In the genomic region with DNA sequence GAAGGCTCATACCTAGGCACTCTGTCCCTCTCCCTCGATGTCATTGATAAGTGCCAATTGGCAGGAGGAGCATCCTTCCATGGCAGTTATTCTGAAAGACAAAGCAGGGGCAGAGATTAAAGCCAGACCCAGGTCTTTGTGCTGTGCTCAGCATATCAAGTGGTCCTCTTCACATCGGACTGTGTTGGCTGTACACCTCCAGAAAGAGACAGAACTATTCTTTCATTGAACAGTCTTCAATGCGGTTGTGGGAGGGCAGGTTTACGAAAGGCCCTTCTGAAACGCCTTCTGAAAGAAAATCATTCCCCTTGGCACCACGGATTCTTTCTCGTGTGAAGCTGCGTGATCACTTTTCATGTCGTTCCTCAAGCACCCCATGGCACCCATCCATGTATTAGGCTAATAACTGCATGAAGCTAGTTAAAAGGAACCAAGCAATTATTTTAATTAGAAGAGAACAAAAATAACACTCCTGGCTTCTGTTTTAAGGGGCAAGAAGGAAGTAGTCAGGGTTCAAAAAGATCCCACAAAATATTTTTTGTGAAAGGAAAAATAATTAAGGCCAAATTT, we compare ENCODE assay signal across 25 mouse cellular contexts. TPM values are rescaled to one million over a fixed set of nuclear protein-coding genes. Genes with fewer than 3 reads are reported as not detected.
DNase-seq lines count a peak whose midpoint lies in the region; ATAC-seq and TF ChIP-seq lines count a peak whose summit lies in the region.
"Had no signal": no experiment of that assay in that cellular context is flagged by ENCODE, and none has a peak within 500 bp of the region (broad histone marks: within the 10 kb centered on the region; RNA-seq: fewer than 3 reads in every experiment).

No protein-coding gene starts in this region.

- H3K4me1 ChIP-seq in hindbrain, embryonic 16.5 days (ENCODE audit: control insufficient read depth, insufficient read depth, low read depth, low read length) = no peaks in the 10 kb centered on the region; the same call in 1 of the 2 replicates
- H3K4me1 ChIP-seq in hindbrain, embryonic 10.5 days (replicated peaks) = no peaks in the 10 kb centered on the region
- no peaks in the 10 kb centered on the region for H3K4me1 ChIP-seq in midbrain, postnatal 0 days (ENCODE audit: insufficient read depth, low read length)
- no peaks in the 10 kb centered on the region for H3K4me1 ChIP-seq in midbrain, embryonic 11.5 days (ENCODE audit: control insufficient read depth, insufficient read depth, low read length)
- peaks cover 22% of the 10 kb centered on the region for H3K4me1 ChIP-seq in forebrain, embryonic 15.5 days
- H3K4me1 ChIP-seq: heart, embryonic 13.5 days; hindbrain, embryonic 13.5 days; liver, embryonic 12.5 days; midbrain, embryonic 12.5 days had no signal

- DNase-seq in hindbrain, embryonic 10.5 days (ENCODE audit: low spot score) = no peak
- peak; percentile 25 for DNase-seq in midbrain, postnatal 0 days (ENCODE audit: low spot score)
- DNase-seq in midbrain, embryonic 11.5 days (ENCODE audit: low spot score, missing footprints) = no peak
- peak; percentile 21 to 24 for DNase-seq in layer of hippocampus, postnatal 36 days
- no peak for DNase-seq in adrenal gland, postnatal 14 days
- DNase-seq: cerebellum, adult 18-20 months; cerebellum, postnatal 14 days; embryo, embryonic 11 days; heart, postnatal 14 days; kidney, adult 2 months; lung, adult 18-20 months; lung, postnatal 10 days; thymus, adult 2 months had no signal

- H3K27ac ChIP-seq in hindbrain, embryonic 16.5 days (ENCODE audit: low read depth, low read length) = no peak overlapping the region
- H3K27ac ChIP-seq in hindbrain, embryonic 10.5 days = no peak overlapping the region
- no peak overlapping the region for H3K27ac ChIP-seq in midbrain, postnatal 0 days (ENCODE audit: low read depth, low read length)
- no peak overlapping the region for H3K27ac ChIP-seq in midbrain, embryonic 11.5 days (ENCODE audit: low read depth, low read length)
- H3K27ac ChIP-seq in forebrain, embryonic 15.5 days (replicated peaks) = peak overlapping the region; percentile 12; the same call in 1 of the 2 replicates
- H3K27ac ChIP-seq: heart, embryonic 13.5 days; kidney, postnatal 0 days; liver, embryonic 12.5 days; midbrain, embryonic 12.5 days had no signal

- WGBS in hindbrain, embryonic 16.5 days = 74% methylated on average over 9 of the region's 9 CpGs
- WGBS in hindbrain, embryonic 10.5 days = 93% methylated on average over 9 of the region's 9 CpGs
- 68% methylated on average over 9 of the region's 9 CpGs for WGBS in midbrain, postnatal 0 days
- WGBS in midbrain, embryonic 11.5 days = 93% methylated on average over 9 of the region's 9 CpGs
- 39% methylated on average over 9 of the region's 9 CpGs for WGBS in forebrain, embryonic 15.5 days

- peak; percentile 70; the same call in 1 of the 2 replicates for ATAC-seq in hindbrain, embryonic 16.5 days
- no peak for ATAC-seq in midbrain, postnatal 0 days (ENCODE audit: low FRiP score)
- ATAC-seq in midbrain, embryonic 11.5 days (ENCODE audit: low FRiP score) = no peak
- peak; percentile 71 for ATAC-seq in forebrain, embryonic 15.5 days (replicated peaks)
- ATAC-seq in megakaryocyte, adult 5-6 weeks (ENCODE audit: poor library complexity, severe bottlenecking) = no peak
- ATAC-seq: liver, embryonic 12.5 days; Patski had no signal

- H3K4me3 ChIP-seq in hindbrain, embryonic 16.5 days (ENCODE audit: low read length) = no peak overlapping the region
- no peak overlapping the region for H3K4me3 ChIP-seq in hindbrain, embryonic 10.5 days
- no peak overlapping the region for H3K4me3 ChIP-seq in midbrain, postnatal 0 days (ENCODE audit: low read depth, low read length)
- no peak overlapping the region for H3K4me3 ChIP-seq in midbrain, embryonic 11.5 days (ENCODE audit: low read depth, low read length)
- no peak overlapping the region for H3K4me3 ChIP-seq in forebrain, embryonic 15.5 days
- H3K4me3 ChIP-seq: heart, embryonic 13.5 days; hindbrain, embryonic 13.5 days; liver, embryonic 12.5 days; midbrain, embryonic 12.5 days had no signal

- H3K4me2 ChIP-seq in hindbrain, embryonic 16.5 days (ENCODE audit: low read length) = no peak overlapping the region
- no peak overlapping the region for H3K4me2 ChIP-seq in midbrain, postnatal 0 days (ENCODE audit: low read depth, low read length, poor library complexity, severe bottlenecking)
- no peak overlapping the region for H3K4me2 ChIP-seq in midbrain, embryonic 11.5 days
- no peak overlapping the region for H3K4me2 ChIP-seq in forebrain, embryonic 15.5 days (replicated peaks)
- H3K4me2 ChIP-seq: heart, embryonic 13.5 days; hindbrain, embryonic 13.5 days; liver, embryonic 12.5 days; midbrain, embryonic 12.5 days had no signal

- no peak for TF ChIP-seq CTCF in midbrain, postnatal 0 days (IDR thresholded peaks at IDR 0.05)

- no peaks in the 10 kb centered on the region for H3K36me3 ChIP-seq in hindbrain, embryonic 16.5 days (ENCODE audit: control insufficient read depth, insufficient read depth, low read length)
- H3K36me3 ChIP-seq in hindbrain, embryonic 10.5 days = peaks cover 81% of the 10 kb centered on the region
- no peaks in the 10 kb centered on the region for H3K36me3 ChIP-seq in midbrain, postnatal 0 days (ENCODE audit: insufficient read depth, low read length)
- H3K36me3 ChIP-seq in midbrain, embryonic 11.5 days (ENCODE audit: control insufficient read depth, insufficient read depth, low read length) = peaks cover 17% of the 10 kb centered on the region
- peaks cover 15% of the 10 kb centered on the region; the same call in 1 of the 2 replicates for H3K36me3 ChIP-seq in forebrain, embryonic 15.5 days
- H3K36me3 ChIP-seq: heart, embryonic 13.5 days; liver, embryonic 12.5 days had no signal

- H3K9ac ChIP-seq in hindbrain, embryonic 16.5 days (ENCODE audit: low read depth, low read length) = no peak overlapping the region
- no peak overlapping the region for H3K9ac ChIP-seq in midbrain, postnatal 0 days (replicated peaks; ENCODE audit: low read length, poor library complexity, severe bottlenecking)
- H3K9ac ChIP-seq in midbrain, embryonic 11.5 days (ENCODE audit: low read length) = no peak overlapping the region
- no peak overlapping the region for H3K9ac ChIP-seq in forebrain, embryonic 15.5 days (replicated peaks)
- H3K9ac ChIP-seq: heart, embryonic 13.5 days; hindbrain, embryonic 13.5 days; liver, embryonic 12.5 days; midbrain, embryonic 12.5 days had no signal

- no peaks in the 10 kb centered on the region; the same call in 1 of the 2 replicates for H3K9me3 ChIP-seq in hindbrain, embryonic 16.5 days (ENCODE audit: control insufficient read depth, low read length)
- H3K9me3 ChIP-seq in hindbrain, embryonic 10.5 days = 0 out of 2 replicates have a peak, but pooled peaks cover 6% of the 10 kb centered on the region
- no peaks in the 10 kb centered on the region for H3K9me3 ChIP-seq in midbrain, postnatal 0 days (ENCODE audit: low read length)
- H3K9me3 ChIP-seq in midbrain, embryonic 11.5 days (ENCODE audit: control insufficient read depth, low read length) = no peaks in the 10 kb centered on the region; the same call in 1 of the 2 replicates
- H3K9me3 ChIP-seq in forebrain, embryonic 15.5 days = no peaks in the 10 kb centered on the region
- H3K9me3 ChIP-seq: heart, embryonic 13.5 days; hindbrain, embryonic 13.5 days; liver, embryonic 12.5 days; midbrain, embryonic 12.5 days had no signal

- H3K27me3 ChIP-seq in hindbrain, embryonic 16.5 days (replicated peaks; ENCODE audit: control insufficient read depth, insufficient read depth, low read length) = no peaks in the 10 kb centered on the region
- H3K27me3 ChIP-seq in hindbrain, embryonic 10.5 days (ENCODE audit: insufficient read depth, poor library complexity, severe bottlenecking) = no peaks in the 10 kb centered on the region
- H3K27me3 ChIP-seq in midbrain, postnatal 0 days (ENCODE audit: insufficient read depth, low read length) = no peaks in the 10 kb centered on the region
- H3K27me3 ChIP-seq in midbrain, embryonic 11.5 days (ENCODE audit: control insufficient read depth, insufficient read depth, low read length) = no peaks in the 10 kb centered on the region
- H3K27me3 ChIP-seq in forebrain, embryonic 15.5 days = no peaks in the 10 kb centered on the region
- H3K27me3 ChIP-seq: heart, embryonic 13.5 days; hindbrain, embryonic 13.5 days; liver, embryonic 12.5 days; midbrain, embryonic 12.5 days; Patski had no signal

RNA-seq across cellular contexts. Expression of gene Pou3f3, which starts 47.1 kb away (rescaled TPM):
- polyA plus RNA-seq in hindbrain, embryonic 16.5 days (2015; fragmentation: Nextera tagmentation; extraction: Ambion mirVana) = 8.4 and 9.5 TPM in 2 replicates
- polyA plus RNA-seq in hindbrain, embryonic 10.5 days (2016; fragmentation: Nextera tagmentation; extraction: Ambion mirVana) = 16.8 and 17.8 TPM in 2 replicates
- 45.2 and 48.4 TPM in 2 replicates for total RNA-seq in midbrain, postnatal 0 days (2014; rRNA removed)
- polyA plus RNA-seq in midbrain, postnatal 0 days (2015; fragmentation: Nextera tagmentation; extraction: Ambion mirVana) = 11.5 and 12.0 TPM in 2 replicates
- polyA plus RNA-seq in midbrain, embryonic 11.5 days (2014; fragmentation: Nextera tagmentation; extraction: Ambion mirVana) = 26.3 and 27.9 TPM in 2 replicates
- polyA plus RNA-seq in forebrain, embryonic 15.5 days (2015; fragmentation: Nextera tagmentation; extraction: Ambion mirVana) = 49.1 and 52.0 TPM in 2 replicates
- total RNA-seq in layer of hippocampus, postnatal 36 days (2021) = 10 to 100 TPM; 67.8 to 68.4 TPM
- total RNA-seq in megakaryocyte, adult 5-6 weeks (2015) = not detected in 2 replicates
- not detected in 2 replicates for total RNA-seq in megakaryocyte, adult 5-6 weeks (2017)
- total RNA-seq in adrenal gland, postnatal 14 days (2021) = 0.04 and 0.08 TPM in 2 replicates
- total RNA-seq: adrenal gland, adult 18-20 months; granulocyte monocyte progenitor cell, adult 5-6 weeks; heart, postnatal 14 days had no signal
- polyA plus RNA-seq: stomach, embryonic 16.5 days had no signal

Comparison
In these comparisons a context has a peak if more than half of its experiments do, and no peak if none do; other contexts are left out.
1. DNase-seq: peak in midbrain, postnatal 0 days (single experiment) and layer of hippocampus, postnatal 36 days (2 of 2); none in hindbrain, embryonic 10.5 days (single experiment), midbrain, embryonic 11.5 days (single experiment) and adrenal gland, postnatal 14 days (single experiment).
2. ATAC-seq: peak in hindbrain, embryonic 16.5 days (single experiment) and forebrain, embryonic 15.5 days (single experiment); none in midbrain, postnatal 0 days (single experiment), midbrain, embryonic 11.5 days (single experiment) and megakaryocyte, adult 5-6 weeks (single experiment).